Mouse (Mus musculus) midbrain, embryonic 16.5 days (tissue): Measurements from ENCODE around the gene Dguok. TPM values are rescaled to one million over a fixed set of nuclear protein-coding genes. Genes with fewer than 3 reads are reported as not detected.

ENCODE experiments used
- ATAC-seq: fragments of 200-750 bp; cut with Nextera tagmentation; 2 replicates; pipeline ENCODE4 v1.8.0; 2017; ENCODE audit warnings: moderate TSS enrichment
- H3K27ac ChIP-seq: fragments of 300-500 bp; sonication (generic); 2 replicates; pipeline ENCODE4 v1.5.1; 2014; ENCODE audit warnings: mild to moderate bottlenecking, low read length, mixed read lengths
- H3K27me3 ChIP-seq: fragments of 300-500 bp; sonication (generic); 2 replicates; pipeline ENCODE4 v1.6.1; 2014; ENCODE audit warnings: low read depth, low read length, mixed read lengths; ENCODE audit not compliant: control insufficient read depth, insufficient read depth
- H3K36me3 ChIP-seq: fragments of 300-500 bp; sonication (generic); 2 replicates; pipeline ENCODE4 v1.6.1; 2014; ENCODE audit warnings: mild to moderate bottlenecking, low read length, moderate library complexity, mixed read lengths; ENCODE audit not compliant: control insufficient read depth, insufficient read depth
- H3K4me1 ChIP-seq: fragments of 300-500 bp; sonication (generic); 2 replicates; pipeline ENCODE4 v1.6.1; 2014; ENCODE audit warnings: mild to moderate bottlenecking, low read length, mixed read lengths; ENCODE audit not compliant: control insufficient read depth, insufficient read depth
- H3K4me2 ChIP-seq: fragments of 300-500 bp; sonication (generic); 2 replicates; pipeline ENCODE4 v1.6.1; 2014; ENCODE audit warnings: mild to moderate bottlenecking, low read length, mixed read lengths
- H3K4me3 ChIP-seq: fragments of 300-500 bp; sonication (generic); 2 replicates; pipeline ENCODE4 v1.5.1; 2014; ENCODE audit warnings: low read depth, mild to moderate bottlenecking, low read length, moderate library complexity, mixed read lengths
- H3K9ac ChIP-seq: fragments of 300-500 bp; sonication (generic); 2 replicates; pipeline ENCODE4 v1.6.1; 2014; ENCODE audit warnings: low read depth, low read length, mixed read lengths
- H3K9me3 ChIP-seq: fragments of 300-500 bp; sonication (generic); replicated peaks from 2 replicates; pipeline ENCODE4 v1.6.1; 2014; ENCODE audit warnings: mild to moderate bottlenecking, low read length, mixed read lengths; ENCODE audit not compliant: control insufficient read depth, poor library complexity, severe bottlenecking
- WGBS: fragments of 180-500 bp; shearing (Covaris S2); extraction: QIAGEN DNeasy Blood & Tissue Kit; methylation state at CpG from one replicate; pipeline ENCODE4 v1.1.7; 2014; 5-methylcytosine and 5-hydroxymethylcytosine counted together
- polyA plus RNA-seq: library from polyadenylated mRNA; unstranded; fragments of >200 nt; fragmentation: Nextera tagmentation; extraction: Ambion mirVana; gene quantifications from 2 replicates; pipeline ENCODE4 v1.2.1, GENCODE M21; 2015

Dguok gene
- polyA plus RNA-seq, 1 experiment from 2014 or later: 72.5 TPM

- no peaks in the 10 kb centered on the region for H3K27me3 ChIP-seq
- ATAC-seq: no peak
- H3K9ac ChIP-seq: no peak overlapping the region
- peaks cover 3% of the 10 kb centered on the region; the same call in 1 of the 2 replicates for H3K36me3 ChIP-seq
- H3K4me3 ChIP-seq: no peak overlapping the region
- 72% methylated on average over 4 of the region's 4 CpGs for WGBS
- H3K9me3 ChIP-seq: no peaks in the 10 kb centered on the region
- peaks cover 74% of the 10 kb centered on the region for H3K4me1 ChIP-seq
- no peak overlapping the region for H3K27ac ChIP-seq
- H3K4me2 ChIP-seq: no peak overlapping the region
Measured at GRCm38 (mm10) chr6:83436547-83436946, 70.2 kb downstream of the Dguok start.

GRCm38 (mm10) chr6:83435174-83435573 lies 71.6 kb downstream of the Dguok start:
- no peak for ATAC-seq
- WGBS: 8% methylated on average over 5 of the region's 5 CpGs

GRCm38 (mm10) chr6:83433546-83433945 lies 73.2 kb downstream of the Dguok start:
- Histone ChIP-seq H3K9ac (no peak overlapping the region), H3K36me3 (peaks cover 3% of the 10 kb centered on the region; the same call in 1 of the 2 replicates), H3K4me3 (no peak overlapping the region), H3K27me3 (no peaks in the 10 kb centered on the region), H3K9me3 (no peaks in the 10 kb centered on the region), H3K4me1 (peaks cover 73% of the 10 kb centered on the region), H3K27ac (no peak overlapping the region), H3K4me2 (no peak overlapping the region)
- ATAC-seq: no peak
- WGBS: 87% methylated on average over 4 of the region's 4 CpGs

More at GRCm38 (mm10) chr6:83435174-83435573, 71.6 kb downstream of the Dguok start:
- no peaks in the 10 kb centered on the region for H3K27me3 ChIP-seq
- H3K4me2 ChIP-seq: no peak overlapping the region
- H3K36me3 ChIP-seq: peaks cover 3% of the 10 kb centered on the region; the same call in 1 of the 2 replicates
- H3K27ac ChIP-seq: 0 out of 2 replicates have a peak overlapping the region, but pooled peaks have one; percentile 12
- H3K9ac ChIP-seq: no peak overlapping the region
- no peaks in the 10 kb centered on the region for H3K9me3 ChIP-seq
- H3K4me3 ChIP-seq: no peak overlapping the region
- peaks cover 82% of the 10 kb centered on the region for H3K4me1 ChIP-seq

GRCm38 (mm10) chr6:83432966-83433365 lies 73.8 kb downstream of the Dguok start:
- H3K4me3 ChIP-seq: no peak overlapping the region
- no peaks in the 10 kb centered on the region for H3K9me3 ChIP-seq
- WGBS: 89% methylated on average over 7 of the region's 7 CpGs
- no peaks in the 10 kb centered on the region for H3K27me3 ChIP-seq
- no peak for ATAC-seq
- no peak overlapping the region for H3K4me2 ChIP-seq
- no peak overlapping the region for H3K9ac ChIP-seq
- peaks cover 3% of the 10 kb centered on the region; the same call in 1 of the 2 replicates for H3K36me3 ChIP-seq
- H3K4me1 ChIP-seq: peaks cover 73% of the 10 kb centered on the region
- no peak overlapping the region for H3K27ac ChIP-seq

Other genes with a start within 250 kb of the Dguok start
- gene Mthfd2, start 181.1 kb downstream of the Dguok start, polyA plus RNA-seq: 34.7 and 37.1 TPM in 2 replicates
- gene Mob1a, start 181.0 kb downstream of the Dguok start, polyA plus RNA-seq: 19.2 and 20.8 TPM in 2 replicates
- 44.0 and 50.0 TPM in 2 replicates for gene Bola3, start 157.8 kb downstream of the Dguok start, polyA plus RNA-seq
- gene Tet3, start 47.9 kb downstream of the Dguok start, polyA plus RNA-seq: 51.9 and 53.2 TPM in 2 replicates
- gene Actg2, start 29.3 kb upstream of the Dguok start, polyA plus RNA-seq: 1.7 and 2.0 TPM in 2 replicates
- 71.5 and 76.9 TPM in 2 replicates for gene Stambp, start 65.8 kb upstream of the Dguok start, polyA plus RNA-seq
- not detected in 2 replicates for gene Clec4f, start 149.2 kb upstream of the Dguok start, polyA plus RNA-seq
- gene Cd207, start 170.9 kb upstream of the Dguok start, polyA plus RNA-seq: not detected in 2 replicates
- 0.16 TPM in 1 of 2 replicates, not detected in the other for gene Vax2, start 204.3 kb upstream of the Dguok start, polyA plus RNA-seq
- gene Atp6v1b1, start 236.0 kb upstream of the Dguok start, polyA plus RNA-seq: not detected in 2 replicates